Mouse (Mus musculus): ENCODE measurements around the gene Sh3bp2.

GRCm38 (mm10) chr5:34535831-34536230, 10.2 kb downstream of the Sh3bp2 start:
- no peak for TF ChIP-seq CTCF (conservative IDR thresholded peaks at IDR 0.05; ENCODE audit: insufficient read depth, insufficient read length, low read depth, low read length)
- no peak for TF ChIP-seq POLR2A (IDR thresholded peaks at IDR 0.05; ENCODE audit: low read depth, low read length)
